Mouse (Mus musculus): ENCODE measurements around the gene Gm4744. TPM values are rescaled to one million over a fixed set of nuclear protein-coding genes. Genes with fewer than 3 reads are reported as not detected.
"Not testable (repeated sequence)": the region's sequence is repeated elsewhere in the genome, so short reads cannot be mapped to it uniquely, and the experiment has no call there.

The Gm4744 gene
- not detected for total RNA-seq (2021)
- long read RNA-seq, experiment 1: 0 reads
- long read RNA-seq, experiment 2: 0 reads

DNA sequence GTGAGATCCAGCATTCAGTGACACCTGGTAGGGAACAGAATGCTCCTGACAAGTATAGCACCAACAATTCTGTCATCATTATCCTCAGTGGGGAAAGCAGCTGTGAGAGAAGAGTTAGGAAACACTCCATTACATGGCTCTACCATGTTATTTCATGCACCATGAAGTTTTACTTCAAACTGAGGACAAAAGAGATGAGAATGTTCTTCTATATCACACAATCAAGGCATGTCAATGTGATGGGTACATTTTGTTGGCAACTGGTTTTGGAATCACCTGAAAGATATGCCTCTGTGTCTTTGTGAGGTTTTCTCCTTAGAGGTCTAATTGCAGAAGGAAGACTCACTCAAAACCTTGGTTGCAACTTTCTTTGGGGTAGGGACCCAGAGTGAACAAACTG, at the start of gene Gm4744:
Gm4744 (minus strand) TSS at position 101 of the 400 bp plus-strand sequence.
- H3K4me3 ChIP-seq: no peak within 1 kb of the TSS
- no peak within 1 kb of the TSS for H3K27ac ChIP-seq
- DNase-seq: no peak
- TF ChIP-seq CTCF (IDR thresholded peaks at IDR 0.05): no peak
- intact Hi-C loops (cut with DNase I): no loop called here

DNA sequence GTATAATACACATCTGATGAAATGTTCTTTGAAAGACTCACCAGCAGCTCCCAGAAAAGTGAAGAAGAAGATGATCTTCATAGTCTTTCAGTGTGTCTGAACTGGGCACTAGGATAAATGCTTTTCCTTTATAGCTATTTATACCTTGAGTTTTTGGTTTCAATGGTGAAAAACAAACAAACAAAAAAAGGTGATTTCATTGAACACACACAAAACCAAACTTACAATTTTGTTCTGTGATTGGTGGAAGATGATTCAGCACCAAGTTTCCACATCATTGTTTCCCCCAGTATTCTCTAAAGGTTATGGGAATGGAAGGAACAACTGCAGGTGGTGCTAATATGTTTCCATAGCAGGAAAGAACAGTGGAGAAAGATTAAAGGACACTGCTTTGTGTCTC, 47.7 kb upstream of the Gm4744 start, which contains the start of gene Gm2663:
Gm2663 (minus strand) TSS at position 101 of the 400 bp plus-strand sequence.
- H3K4me3 ChIP-seq; H3K27ac ChIP-seq; intact Hi-C loops (cut with DNase I); DNase-seq: not testable (repeated sequence)

DNA sequence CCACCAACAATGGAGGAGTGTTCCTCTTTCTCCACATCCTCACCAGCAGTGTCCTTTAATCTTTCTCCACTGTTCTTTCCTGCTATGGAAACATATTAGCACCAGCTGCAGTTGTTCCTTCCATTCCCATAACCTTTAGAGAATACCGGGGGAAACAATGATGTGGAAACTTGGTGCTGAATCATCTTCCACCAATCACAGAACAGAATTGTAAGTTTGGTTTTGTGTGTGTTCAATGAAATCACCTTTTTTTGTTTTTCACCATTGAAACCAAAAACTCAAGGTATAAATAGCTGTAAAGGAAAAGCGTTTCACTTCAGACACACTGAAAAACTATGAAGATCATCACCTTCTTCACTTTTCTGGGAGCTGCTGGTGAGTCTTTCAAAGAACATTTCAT, 12.8 kb upstream of the Gm4744 start, which contains the start of gene 1810009J06Rik:
1810009J06Rik (plus strand) TSS at position 301 of the 400 bp plus-strand sequence.
- H3K4me3 ChIP-seq; intact Hi-C loops (cut with DNase I); DNase-seq; H3K27ac ChIP-seq: not testable (repeated sequence)

DNA sequence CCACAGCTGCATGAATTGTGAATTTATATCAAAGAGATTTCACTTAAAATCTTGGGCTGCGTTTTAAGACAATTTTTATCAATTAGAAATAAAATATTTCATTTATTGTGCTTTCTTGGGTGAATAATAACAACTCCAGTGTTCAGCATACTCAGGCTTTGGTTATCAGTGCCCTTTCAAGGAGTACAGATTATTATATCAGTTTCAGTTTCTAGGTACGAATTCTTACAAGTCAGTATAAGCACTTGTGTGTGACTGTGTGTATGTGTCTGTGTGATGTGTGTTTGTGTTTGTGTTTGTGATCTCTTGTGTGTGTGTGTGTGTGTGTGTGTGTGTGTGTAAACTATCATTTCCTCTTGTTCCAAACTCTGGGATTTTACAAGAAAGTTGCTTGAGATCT, 2.0 kb upstream of the Gm4744 start:
- H3K4me3 ChIP-seq: no peak overlapping the region
- no peak for TF ChIP-seq CTCF (IDR thresholded peaks at IDR 0.05)
- intact Hi-C loops (cut with DNase I): no loop called here
- no peak for DNase-seq
- H3K27ac ChIP-seq: no peak overlapping the region

GRCm38 (mm10) chr6:40940457-40940856, 11.2 kb downstream of the Gm4744 start, which contains the start of gene 1700074P13Rik:
Gene 1700074P13Rik, minus strand, starts transcription at chr6:40940557.
- H3K4me3 ChIP-seq: no peak within 1 kb of the TSS
- intact Hi-C loops (cut with DNase I): no loop called here
- DNase-seq: no peak
- no peak for TF ChIP-seq CTCF (IDR thresholded peaks at IDR 0.05)
- no peak within 1 kb of the TSS for H3K27ac ChIP-seq

- no peak for DNase-seq
- intact Hi-C loops (cut with DNase I): no loop called here
- no peak overlapping the region for H3K4me3 ChIP-seq
- no peak for TF ChIP-seq CTCF (IDR thresholded peaks at IDR 0.05)
- no peak overlapping the region for H3K27ac ChIP-seq
Measured at GRCm38 (mm10) chr6:40919954-40920353, 31.7 kb downstream of the Gm4744 start.

DNA sequence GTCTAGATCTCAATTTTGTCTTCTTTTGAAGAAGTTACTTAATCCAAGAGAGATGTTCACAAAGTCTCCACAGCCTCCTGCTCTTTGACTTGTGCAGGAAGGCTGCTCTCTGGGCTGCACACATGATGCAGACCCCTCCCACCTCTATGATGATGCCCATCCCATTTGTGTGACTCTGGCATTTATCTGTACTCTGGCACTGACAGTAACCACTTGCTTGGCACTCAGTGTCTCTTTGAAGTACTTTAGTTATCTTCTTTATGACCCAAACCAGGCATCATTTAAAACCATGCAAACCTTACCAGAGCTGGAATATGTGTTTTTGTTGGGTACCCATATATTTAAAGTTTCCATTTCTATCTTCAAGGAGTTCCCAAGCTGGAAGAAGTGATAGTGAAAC, 51.4 kb downstream of the Gm4744 start, which contains the start of gene Prss58:
Prss58 (minus strand) TSS at position 101 of the 400 bp plus-strand sequence.
- H3K27ac ChIP-seq: no peak within 1 kb of the TSS
- no peak for TF ChIP-seq CTCF (IDR thresholded peaks at IDR 0.05)
- intact Hi-C loops (cut with DNase I): no loop called here
- H3K4me3 ChIP-seq: no peak within 1 kb of the TSS
- no peak for DNase-seq

Other genes with a start within 250 kb of the Gm4744 start
- gene Moxd2, start 64.4 kb downstream of the Gm4744 start, total RNA-seq (2021): not detected
- not detected for gene Prss58, start 51.5 kb downstream of the Gm4744 start, total RNA-seq (2021)
- not detected for gene 1700074P13Rik, start 11.3 kb downstream of the Gm4744 start, total RNA-seq (2021)
- gene 1810009J06Rik, start 12.9 kb upstream of the Gm4744 start, total RNA-seq (2021): not detected
- gene Gm2663, start 47.6 kb upstream of the Gm4744 start, total RNA-seq (2021): not detected
- not detected for gene 2210010C04Rik, start 83.6 kb upstream of the Gm4744 start, total RNA-seq (2021)

Measured in gastrocnemius, adult 2 months (tissue).